Mouse (Mus musculus) kidney, embryonic 16.5 days (tissue): ENCODE data around the gene Xiap. TPM values are rescaled to one million over a fixed set of nuclear protein-coding genes. Genes with fewer than 3 reads are reported as not detected.

Source experiments
- ATAC-seq: fragments of 200-750 bp; cut with Nextera tagmentation; 2 replicates; pipeline ENCODE4 v1.8.0; 2017; ENCODE audit warnings: moderate TSS enrichment; ENCODE audit not compliant: low FRiP score, low TSS enrichment
- H3K27ac ChIP-seq: fragments of 300-500 bp; sonication (generic); 2 replicates; pipeline ENCODE4 v1.5.1; 2014; ENCODE audit warnings: low read length
- H3K27me3 ChIP-seq: fragments of 300-500 bp; sonication (generic); 2 replicates; pipeline ENCODE4 v1.6.1; 2014; ENCODE audit warnings: low read length, control low read depth, mixed read lengths; ENCODE audit not compliant: insufficient read depth
- H3K36me3 ChIP-seq: fragments of 300-500 bp; sonication (generic); 2 replicates; pipeline ENCODE4 v1.6.1; 2014; ENCODE audit warnings: low read length, control low read depth, mixed read lengths; ENCODE audit not compliant: insufficient read depth
- H3K4me1 ChIP-seq: fragments of 300-500 bp; sonication (generic); 2 replicates; pipeline ENCODE4 v1.6.1; 2014; ENCODE audit warnings: low read length, control low read depth, mixed read lengths; ENCODE audit not compliant: insufficient read depth
- H3K4me2 ChIP-seq: fragments of 300-500 bp; sonication (generic); replicated peaks from 2 replicates; pipeline ENCODE4 v1.6.1; 2014; ENCODE audit warnings: low read depth, low read length
- H3K4me3 ChIP-seq: fragments of 300-500 bp; sonication (generic); 2 replicates; pipeline ENCODE4 v1.5.1; 2014; ENCODE audit warnings: mild to moderate bottlenecking, low read length
- H3K9ac ChIP-seq: fragments of 300-500 bp; sonication (generic); replicated peaks from 2 replicates; pipeline ENCODE4 v1.6.1; 2014; ENCODE audit warnings: low read length
- H3K9me3 ChIP-seq: fragments of 300-500 bp; sonication (generic); 2 replicates; pipeline ENCODE4 v1.6.1; 2016; ENCODE audit warnings: low read length, control low read depth
- WGBS: fragments of 180-500 bp; shearing (Covaris S2); extraction: QIAGEN DNeasy Blood & Tissue Kit; methylation state at CpG from one replicate; pipeline ENCODE4 v1.1.7; 2014; 5-methylcytosine and 5-hydroxymethylcytosine counted together
- polyA plus RNA-seq: library from polyadenylated mRNA; unstranded; fragments of >200 nt; fragmentation: Nextera tagmentation; extraction: Ambion mirVana; gene quantifications from 2 replicates; pipeline ENCODE4 v1.2.1, GENCODE M21; 2015

The Xiap gene
- polyA plus RNA-seq, 1 experiment from 2014 or later, result 12.0 TPM

DNA sequence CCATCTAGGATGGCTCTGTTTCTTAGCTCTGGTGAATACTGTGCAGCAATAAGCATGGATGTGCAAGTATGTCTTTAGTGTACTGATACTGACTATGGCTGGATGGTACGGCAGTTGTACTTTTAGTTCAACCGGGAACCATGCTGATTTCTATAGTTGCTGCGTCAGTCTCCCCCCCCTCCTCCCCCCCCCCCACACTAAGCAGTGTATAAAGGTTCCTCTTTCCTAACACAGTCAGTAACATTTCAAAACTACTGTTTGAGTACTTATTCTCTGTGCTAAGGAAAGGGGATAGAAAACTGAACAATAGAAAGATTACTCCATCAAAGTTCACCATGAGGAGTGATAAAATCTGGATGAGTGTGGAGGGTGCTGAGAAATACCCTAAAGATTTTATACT is 83.1 kb downstream of the Xiap start:
- H3K4me3 ChIP-seq, result no peak overlapping the region
- WGBS, result 86% methylated on average over 3 of the region's 3 CpGs
- H3K27me3 ChIP-seq, result no peaks in the 10 kb centered on the region
- H3K4me1 ChIP-seq, result no peaks in the 10 kb centered on the region
- H3K9ac ChIP-seq, result no peak overlapping the region
- H3K9me3 ChIP-seq, result no peaks in the 10 kb centered on the region
- H3K4me2 ChIP-seq, result no peak overlapping the region
- H3K36me3 ChIP-seq, result no peaks in the 10 kb centered on the region
- no peak for ATAC-seq
- no peak overlapping the region for H3K27ac ChIP-seq

- Histone ChIP-seq H3K27ac (no peak overlapping the region), H3K36me3 (no peaks in the 10 kb centered on the region), H3K9ac (no peak overlapping the region), H3K9me3 (no peaks in the 10 kb centered on the region), H3K4me3 (no peak overlapping the region), H3K4me1 (0 out of 2 replicates have a peak, but pooled peaks cover 6% of the 10 kb centered on the region), H3K27me3 (no peaks in the 10 kb centered on the region), H3K4me2 (no peak overlapping the region)
- no peak for ATAC-seq
- 78% methylated on average over 4 of the region's 4 CpGs for WGBS
Measured at GRCm38 (mm10) chrX:42143991-42144390, 84.5 kb downstream of the Xiap start.

DNA sequence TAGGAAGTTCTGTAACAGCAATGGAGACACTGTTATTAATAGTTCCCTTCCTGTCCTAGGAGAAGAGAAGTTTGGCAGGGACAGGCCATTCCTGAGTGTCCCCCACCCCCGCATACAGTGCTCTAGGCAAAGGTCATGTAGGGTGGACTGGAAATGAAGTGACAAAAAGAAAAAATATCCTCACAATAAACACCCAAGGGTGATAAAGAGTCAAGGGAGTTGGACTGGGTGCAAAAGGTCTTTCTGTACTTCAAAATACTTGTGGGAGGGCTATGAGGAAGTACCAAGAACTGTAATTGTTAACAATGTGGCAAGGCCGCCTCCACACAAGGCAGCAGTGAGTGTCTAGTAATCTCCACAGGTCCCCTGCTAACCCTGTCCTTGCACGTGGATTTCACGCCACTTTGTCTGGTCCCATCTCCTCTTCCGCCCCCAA is 88.6 kb downstream of the Xiap start:
- Histone ChIP-seq H3K36me3 (no peaks in the 10 kb centered on the region), H3K9me3 (no peaks in the 10 kb centered on the region), H3K27me3 (no peaks in the 10 kb centered on the region), H3K4me2 (peak overlapping the region; percentile 44), H3K27ac (peak overlapping the region; percentile 93), H3K9ac (no peak overlapping the region), H3K4me1 (0 out of 2 replicates have a peak, but pooled peaks cover 6% of the 10 kb centered on the region), H3K4me3 (no peak overlapping the region)
- no peak for ATAC-seq
- WGBS, result 39% methylated on average over 5 of the region's 5 CpGs

DNA sequence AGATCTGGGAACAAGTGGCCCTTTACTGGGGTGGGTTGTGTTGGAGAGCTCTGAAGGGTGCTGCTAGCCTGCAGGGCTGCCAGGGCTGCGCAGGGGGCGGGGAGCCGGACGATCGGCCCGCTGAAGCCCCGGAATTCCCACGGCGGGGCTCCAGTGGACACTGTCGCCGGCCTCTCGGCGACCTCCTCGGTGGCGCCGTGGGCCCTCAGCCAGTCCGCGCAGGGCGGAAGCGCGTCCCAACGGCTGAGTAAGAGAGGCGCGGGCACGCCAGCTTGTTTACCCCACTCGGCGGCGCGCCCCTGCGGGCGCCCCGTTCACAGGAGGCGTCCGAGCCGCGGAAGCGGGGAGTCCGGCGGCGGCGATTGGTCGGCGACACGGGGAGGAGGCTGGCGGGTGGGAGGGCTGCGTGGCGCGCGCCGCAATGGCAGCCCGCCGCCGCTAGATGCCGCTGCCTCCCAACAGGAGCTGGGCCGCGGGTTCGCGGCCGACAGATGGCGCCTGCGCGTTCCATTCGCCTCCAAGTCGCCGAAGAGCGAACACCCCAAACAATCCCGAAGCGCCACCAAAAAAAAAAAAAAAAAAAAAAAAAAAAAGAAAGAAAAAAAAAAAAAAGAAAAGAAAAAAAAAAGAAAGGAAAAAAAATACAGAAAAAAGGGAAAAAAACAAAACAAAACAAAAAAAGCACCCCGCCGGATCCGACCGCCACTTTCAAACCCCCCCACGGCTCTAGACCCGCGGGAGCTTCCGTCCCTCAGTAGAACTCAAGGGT is 89.5 kb downstream of the Xiap start, which contains the start of gene Stag2:
Stag2 (plus strand) TSS at position 530 of the 769 bp plus-strand sequence.
- H3K4me1 ChIP-seq, result peaks cover 8% of the 10 kb centered on the region; the same call in 1 of the 2 replicates
- H3K9me3 ChIP-seq, result no peaks in the 10 kb centered on the region
- H3K36me3 ChIP-seq, result no peaks in the 10 kb centered on the region
- peak within 1 kb of the TSS; percentile 53 for H3K4me2 ChIP-seq
- no peaks in the 10 kb centered on the region for H3K27me3 ChIP-seq
- peak within 1 kb of the TSS; percentile 57 for H3K4me3 ChIP-seq
- H3K9ac ChIP-seq, result peak within 1 kb of the TSS; percentile 94
- ATAC-seq, result peak; percentile 84
- WGBS, result 19% methylated on average over 57 of the region's 76 CpGs
- peak within 1 kb of the TSS; percentile 99 for H3K27ac ChIP-seq

GRCm38 (mm10) chrX:42149557-42150345 is 90.3 kb downstream of the Xiap start:
- peak overlapping the region; percentile 94 for H3K9ac ChIP-seq
- H3K4me1 ChIP-seq, result peaks cover 8% of the 10 kb centered on the region; the same call in 1 of the 2 replicates
- no peaks in the 10 kb centered on the region for H3K27me3 ChIP-seq
- H3K36me3 ChIP-seq, result no peaks in the 10 kb centered on the region
- peak; percentile 49 for ATAC-seq
- H3K4me3 ChIP-seq, result peak overlapping the region; percentile 57
- peak overlapping the region; percentile 53 for H3K4me2 ChIP-seq
- H3K27ac ChIP-seq, result peak overlapping the region; percentile 99
- WGBS, result 10% methylated on average over 43 of the region's 71 CpGs
- H3K9me3 ChIP-seq, result no peaks in the 10 kb centered on the region

DNA sequence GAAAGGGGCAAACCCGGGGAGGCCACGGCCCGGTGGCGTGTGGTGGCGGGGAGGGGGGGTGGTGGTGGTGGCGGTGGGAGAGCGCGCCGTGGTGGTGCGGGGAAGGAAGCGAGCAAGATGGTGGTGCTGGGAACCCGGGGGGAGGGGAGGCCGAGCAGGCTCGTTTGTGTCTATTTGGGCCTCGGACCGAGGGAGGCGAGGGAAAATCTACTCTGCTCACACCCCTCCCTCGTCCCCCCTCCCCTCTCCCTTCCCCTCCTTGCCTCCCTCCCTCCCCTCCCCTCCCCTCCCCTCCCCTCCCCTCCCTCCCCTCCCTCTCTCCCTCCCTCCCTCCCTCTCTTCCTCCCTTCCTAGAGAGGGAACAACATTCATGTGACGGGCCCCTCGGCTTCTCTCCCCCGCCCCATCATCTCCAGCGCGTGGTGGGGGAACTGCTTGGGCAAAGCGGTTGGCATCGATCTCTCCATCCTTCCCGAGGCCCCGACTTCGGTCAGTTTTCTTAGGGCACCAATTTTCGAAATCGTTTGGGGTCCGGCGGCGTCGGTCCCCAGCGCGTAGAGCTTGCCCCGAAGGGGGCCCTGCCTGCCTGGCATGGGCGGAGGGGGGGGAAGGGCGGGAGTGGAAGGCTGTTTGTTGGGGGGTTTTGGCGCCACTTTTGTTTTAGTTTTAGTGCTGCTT is 91.0 kb downstream of the Xiap start:
- H3K4me3 ChIP-seq, result peak overlapping the region; percentile 62
- ATAC-seq, result peak; percentile 82
- no peaks in the 10 kb centered on the region for H3K27me3 ChIP-seq
- H3K4me1 ChIP-seq, result peaks cover 8% of the 10 kb centered on the region; the same call in 1 of the 2 replicates
- 33% methylated on average over 16 of the region's 40 CpGs for WGBS
- H3K9ac ChIP-seq, result peak overlapping the region; percentile 94
- H3K27ac ChIP-seq, result peak overlapping the region; percentile 99
- no peaks in the 10 kb centered on the region for H3K9me3 ChIP-seq
- H3K4me2 ChIP-seq, result peak overlapping the region; percentile 65
- H3K36me3 ChIP-seq, result no peaks in the 10 kb centered on the region

DNA sequence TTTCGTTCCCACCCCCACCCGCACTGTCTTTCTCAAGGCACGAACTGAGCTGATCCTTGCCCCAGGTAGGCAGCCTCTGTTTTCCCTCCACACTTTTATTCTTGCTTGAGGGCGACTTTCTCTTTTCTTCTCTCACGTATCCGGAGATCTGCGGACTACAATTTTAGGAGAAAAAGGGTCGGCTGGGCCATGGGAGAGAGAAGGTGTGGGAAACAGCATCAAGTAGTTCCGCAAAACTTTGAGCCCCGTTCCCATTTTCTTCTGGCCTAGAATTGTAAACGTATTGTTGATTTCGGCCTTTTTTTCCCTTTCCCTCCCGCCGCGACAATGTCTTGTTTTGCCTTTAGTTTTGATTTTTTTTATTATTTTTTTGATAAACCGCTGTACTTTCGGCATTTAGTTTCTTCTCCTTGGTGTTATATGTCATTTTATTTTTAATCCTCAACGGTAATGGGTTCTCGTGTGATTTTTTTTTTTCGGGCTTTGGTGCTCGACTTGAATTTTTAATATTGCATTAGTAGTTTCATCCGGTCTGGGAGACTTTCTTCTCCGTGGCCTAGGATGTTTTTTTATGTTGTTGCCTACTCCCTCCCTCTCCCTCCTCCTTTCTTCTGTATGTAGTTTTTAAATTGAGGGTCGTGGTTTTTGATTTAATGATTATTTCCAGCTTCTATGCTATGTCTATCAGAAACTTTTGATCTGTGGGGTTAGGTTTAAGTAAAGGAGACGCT is 91.7 kb downstream of the Xiap start:
- Histone ChIP-seq H3K4me2 (peak overlapping the region; percentile 65), H3K27ac (peak overlapping the region; percentile 96), H3K36me3 (no peaks in the 10 kb centered on the region), H3K9ac (peak overlapping the region; percentile 74), H3K4me1 (peaks cover 8% of the 10 kb centered on the region; the same call in 1 of the 2 replicates), H3K4me3 (peak overlapping the region; percentile 62), H3K9me3 (no peaks in the 10 kb centered on the region), H3K27me3 (no peaks in the 10 kb centered on the region)
- no peak for ATAC-seq
- WGBS, result 20% methylated on average over 25 of the region's 25 CpGs

GRCm38 (mm10) chrX:42151903-42152369 is 92.5 kb downstream of the Xiap start:
- ATAC-seq, result peak; percentile 75

GRCm38 (mm10) chrX:42153056-42153455 is 93.6 kb downstream of the Xiap start:
- 21% methylated on average over 4 of the region's 4 CpGs for WGBS
- ATAC-seq, result no peak

More at GRCm38 (mm10) chrX:42151903-42152369, 92.5 kb downstream of the Xiap start:
- H3K27ac ChIP-seq, result peak overlapping the region; percentile 96
- H3K9ac ChIP-seq, result peak overlapping the region; percentile 74
- no peaks in the 10 kb centered on the region for H3K27me3 ChIP-seq
- WGBS, result 21% methylated on average over 17 of the region's 17 CpGs
- H3K36me3 ChIP-seq, result no peaks in the 10 kb centered on the region
- no peaks in the 10 kb centered on the region for H3K9me3 ChIP-seq
- H3K4me2 ChIP-seq, result peak overlapping the region; percentile 65
- H3K4me1 ChIP-seq, result peaks cover 8% of the 10 kb centered on the region; the same call in 1 of the 2 replicates
- peak overlapping the region; percentile 62 for H3K4me3 ChIP-seq

More at GRCm38 (mm10) chrX:42153056-42153455, 93.6 kb downstream of the Xiap start:
- Histone ChIP-seq H3K4me2 (peak overlapping the region; percentile 65), H3K9me3 (no peaks in the 10 kb centered on the region), H3K36me3 (no peaks in the 10 kb centered on the region), H3K4me3 (peak overlapping the region; percentile 62), H3K9ac (no peak overlapping the region), H3K4me1 (peaks cover 6% of the 10 kb centered on the region; the same call in 1 of the 2 replicates), H3K27me3 (no peaks in the 10 kb centered on the region), H3K27ac (0 out of 2 replicates have a peak overlapping the region, but pooled peaks have one; percentile 46)
